Mouse (Mus musculus) intestine, postnatal 0 days (tissue): ENCODE data around the gene Cutc. TPM values are rescaled to one million over a fixed set of nuclear protein-coding genes. Genes with fewer than 3 reads are reported as not detected.
A peak's percentile ranks its signal among the peaks of the same experiment; 100 is the strongest.

Experiments
- ATAC-seq: fragments of 200-750 bp; cut with Nextera tagmentation; 2 replicates; pipeline ENCODE4 v1.8.0; 2017; ENCODE audit warnings: mild to moderate bottlenecking, moderate TSS enrichment, moderate library complexity
- H3K27ac ChIP-seq: fragments of 300-500 bp; sonication (generic); 2 replicates; pipeline ENCODE4 v1.5.1; 2014; ENCODE audit warnings: mild to moderate bottlenecking, low read depth, low read length, moderate library complexity
- H3K27me3 ChIP-seq: fragments of 300-500 bp; sonication (generic); replicated peaks from 2 replicates; pipeline ENCODE4 v1.6.1; 2014; ENCODE audit warnings: low read length, mixed read lengths; ENCODE audit not compliant: control insufficient read depth, insufficient read depth
- H3K36me3 ChIP-seq: fragments of 300-500 bp; sonication (generic); 2 replicates; pipeline ENCODE4 v1.6.1; 2014; ENCODE audit warnings: mild to moderate bottlenecking, moderate library complexity; ENCODE audit not compliant: control insufficient read depth, insufficient read depth
- H3K4me1 ChIP-seq: fragments of 300-500 bp; sonication (generic); replicated peaks from 2 replicates; pipeline ENCODE4 v1.6.1; 2014; ENCODE audit warnings: antibody characterized with exemption, low read length, mixed read lengths; ENCODE audit not compliant: control insufficient read depth, insufficient read depth
- H3K4me2 ChIP-seq: fragments of 300-500 bp; sonication (generic); replicated peaks from 2 replicates; pipeline ENCODE4 v1.6.1; 2014; ENCODE audit warnings: low read depth, mild to moderate bottlenecking, moderate library complexity
- H3K4me3 ChIP-seq: fragments of 300-500 bp; sonication (generic); 2 replicates; pipeline ENCODE4 v1.5.1; 2014; ENCODE audit warnings: low read depth, low read length
- H3K9ac ChIP-seq: fragments of 300-500 bp; sonication (generic); 2 replicates; pipeline ENCODE4 v1.6.1; 2014; ENCODE audit warnings: mild to moderate bottlenecking, low read depth, low read length
- H3K9me3 ChIP-seq: fragments of 300-500 bp; sonication (generic); 2 replicates; pipeline ENCODE4 v1.6.1; 2016; ENCODE audit warnings: mixed run types; ENCODE audit not compliant: control insufficient read depth
- CTCF ChIP-seq: sonication (generic); IDR thresholded peaks from 2 replicates; pipeline ENCODE4 v1.5.1; 2016; ENCODE audit warnings: low read depth, mild to moderate bottlenecking, control low read depth, antibody characterized with exemption, moderate library complexity
- WGBS: fragments of 180-500 bp; shearing (Covaris S2); extraction: QIAGEN DNeasy Blood & Tissue Kit; methylation state at CpG from one replicate; pipeline ENCODE4 v1.1.7; 2014; 5-methylcytosine and 5-hydroxymethylcytosine counted together
- polyA plus RNA-seq: library from polyadenylated mRNA; unstranded; fragments of >200 nt; fragmentation: Nextera tagmentation; extraction: Ambion mirVana; gene quantifications from 2 replicates; pipeline ENCODE4 v1.2.1, GENCODE M21; 2015

Cutc gene
- polyA plus RNA-seq, 1 experiment from 2014 or later: 21.2 TPM

GRCm38 (mm10) chr19:43745740-43746139, 7.1 kb upstream of the Cutc start:
- no peaks in the 10 kb centered on the region for H3K4me1 ChIP-seq
- H3K4me2 ChIP-seq: no peak overlapping the region
- 85% methylated on average over 3 of the region's 3 CpGs for WGBS
- no peak overlapping the region for H3K4me3 ChIP-seq
- no peak for TF ChIP-seq CTCF
- H3K27ac ChIP-seq: no peak overlapping the region
- H3K9me3 ChIP-seq: no peaks in the 10 kb centered on the region
- no peaks in the 10 kb centered on the region for H3K27me3 ChIP-seq
- ATAC-seq: no peak
- peaks cover 79% of the 10 kb centered on the region for H3K36me3 ChIP-seq
- H3K9ac ChIP-seq: no peak overlapping the region

GRCm38 (mm10) chr19:43747877-43748276, 4.9 kb upstream of the Cutc start:
- Histone ChIP-seq H3K9ac (no peak overlapping the region), H3K4me3 (no peak overlapping the region), H3K27ac (peak overlapping the region; percentile 61), H3K9me3 (no peaks in the 10 kb centered on the region), H3K36me3 (peaks cover 61% of the 10 kb centered on the region), H3K4me2 (no peak overlapping the region), H3K27me3 (no peaks in the 10 kb centered on the region), H3K4me1 (no peaks in the 10 kb centered on the region)
- ATAC-seq: peak; percentile 57; the same call in 1 of the 2 replicates
- WGBS: 57% methylated on average over 4 of the region's 4 CpGs
- no peak for TF ChIP-seq CTCF

DNA sequence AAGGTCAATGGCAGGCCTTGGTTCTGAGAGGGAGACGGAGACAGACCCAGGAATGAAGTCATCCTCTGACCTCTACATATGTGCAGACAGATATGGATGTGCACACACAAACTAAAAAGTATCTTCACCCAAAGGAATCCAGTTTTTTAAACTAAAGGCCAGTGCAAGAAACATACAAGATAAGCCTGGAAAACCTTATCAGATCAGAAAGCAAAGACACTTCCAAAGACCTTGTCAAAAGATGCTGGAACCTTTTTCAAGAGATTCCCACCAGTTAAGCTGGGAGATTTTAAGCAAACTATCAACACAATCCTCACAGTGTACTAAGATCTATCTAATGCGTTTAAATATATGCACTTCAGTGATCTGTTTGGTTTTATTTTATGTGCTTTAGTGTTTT, 2.8 kb upstream of the Cutc start:
- no peak overlapping the region for H3K27ac ChIP-seq
- H3K9me3 ChIP-seq: no peaks in the 10 kb centered on the region
- H3K4me1 ChIP-seq: 0 out of 2 replicates have a peak, but pooled peaks cover 3% of the 10 kb centered on the region
- no peak for TF ChIP-seq CTCF
- ATAC-seq: no peak
- 92% methylated on average over 2 of the region's 2 CpGs for WGBS
- no peaks in the 10 kb centered on the region for H3K27me3 ChIP-seq
- peaks cover 45% of the 10 kb centered on the region for H3K36me3 ChIP-seq
- no peak overlapping the region for H3K9ac ChIP-seq
- H3K4me2 ChIP-seq: no peak overlapping the region
- H3K4me3 ChIP-seq: no peak overlapping the region

DNA sequence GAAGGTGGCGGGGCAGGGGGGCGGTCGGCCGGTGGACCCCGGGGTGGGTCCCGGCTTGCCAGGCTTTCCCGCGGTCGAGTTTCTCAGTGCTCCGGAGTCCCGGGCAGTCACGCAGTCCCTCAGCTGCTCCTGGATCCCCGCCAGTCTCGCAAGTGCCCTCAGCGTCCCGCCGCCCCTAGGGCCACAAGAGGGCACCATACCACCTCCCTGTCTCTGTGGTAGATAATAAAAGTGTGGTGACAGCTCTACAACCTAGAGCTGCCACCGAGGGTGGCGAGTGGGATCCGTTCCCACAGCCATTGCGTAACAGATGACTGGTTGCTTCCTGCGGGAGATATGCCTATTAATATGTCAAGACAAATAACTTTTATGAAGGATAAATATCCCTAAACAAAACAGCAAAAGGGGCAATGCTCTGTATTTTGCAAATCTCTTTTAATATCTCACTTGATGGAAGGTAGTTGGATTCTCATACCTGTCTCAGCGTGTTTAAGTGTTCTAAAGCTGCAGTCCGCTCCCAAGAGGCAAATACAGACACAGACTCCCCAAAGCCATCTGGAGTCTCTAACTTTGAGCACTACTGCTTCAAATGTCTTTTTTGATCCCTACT, 535 bp downstream of the Cutc start:
- Histone ChIP-seq H3K36me3 (peaks cover 16% of the 10 kb centered on the region), H3K9me3 (no peaks in the 10 kb centered on the region), H3K4me2 (peak overlapping the region; percentile 71), H3K9ac (peak overlapping the region; percentile 77), H3K4me3 (peak overlapping the region; percentile 72), H3K27ac (peak overlapping the region; percentile 98), H3K27me3 (no peaks in the 10 kb centered on the region), H3K4me1 (0 out of 2 replicates have a peak, but pooled peaks cover 3% of the 10 kb centered on the region)
- WGBS: 1% methylated on average over 21 of the region's 24 CpGs
- TF ChIP-seq CTCF: peak; percentile 89
- peak; percentile 86 for ATAC-seq

DNA sequence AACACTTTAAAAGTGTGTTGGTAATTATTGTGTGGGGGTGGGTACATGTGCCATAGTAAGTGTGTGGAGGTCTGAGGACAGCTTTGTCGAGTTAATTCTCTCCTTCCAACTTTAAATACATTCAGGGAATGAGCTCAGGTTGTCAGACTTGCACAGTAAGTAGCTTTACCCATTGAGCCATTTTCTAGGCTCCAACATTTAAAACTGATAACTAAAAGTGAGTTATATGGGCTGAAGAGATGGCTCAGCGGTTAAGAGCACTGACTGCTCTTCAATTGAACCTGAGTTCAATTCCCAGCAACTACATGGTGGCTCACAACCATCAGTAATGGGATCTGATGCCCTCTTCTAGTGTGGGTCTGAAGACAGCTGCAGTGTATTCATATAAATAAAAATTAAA, 1.4 kb downstream of the Cutc start:
- ATAC-seq: no peak
- Histone ChIP-seq H3K9ac (no peak overlapping the region), H3K36me3 (peaks cover 15% of the 10 kb centered on the region), H3K27ac (no peak overlapping the region), H3K4me1 (0 out of 2 replicates have a peak, but pooled peaks cover 3% of the 10 kb centered on the region), H3K27me3 (no peaks in the 10 kb centered on the region), H3K4me2 (no peak overlapping the region), H3K9me3 (no peaks in the 10 kb centered on the region), H3K4me3 (no peak overlapping the region)
- no peak for TF ChIP-seq CTCF
- WGBS: 68% methylated on average over 2 of the region's 2 CpGs

DNA sequence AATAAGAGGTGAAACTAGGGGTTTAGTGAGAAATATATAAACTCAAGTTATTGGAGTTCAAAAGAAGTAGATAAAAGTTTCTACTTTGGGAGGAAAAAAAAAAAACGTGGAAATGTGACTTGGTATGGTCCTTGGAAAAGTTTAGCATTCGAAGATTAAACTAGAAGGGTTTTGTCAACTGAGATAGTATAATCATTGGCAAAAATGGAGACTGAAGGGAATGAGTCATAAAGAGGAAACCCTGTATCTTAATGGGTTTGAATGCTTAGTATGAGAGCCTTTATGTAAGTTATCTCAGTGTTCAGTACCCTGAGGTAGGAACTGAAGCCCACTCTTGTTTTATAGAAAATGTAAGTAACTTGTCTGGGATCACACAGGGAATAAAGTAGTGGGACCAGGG, 2.1 kb downstream of the Cutc start:
- WGBS: 63% methylated on average over 2 of the region's 2 CpGs
- ATAC-seq: no peak
- no peaks in the 10 kb centered on the region for H3K9me3 ChIP-seq

More for the DNA sequence above, 2.1 kb downstream of the Cutc start:
- Histone ChIP-seq H3K4me3 (no peak overlapping the region), H3K36me3 (peaks cover 14% of the 10 kb centered on the region; the same call in 1 of the 2 replicates), H3K9ac (no peak overlapping the region), H3K4me1 (0 out of 2 replicates have a peak, but pooled peaks cover 3% of the 10 kb centered on the region), H3K27me3 (no peaks in the 10 kb centered on the region), H3K4me2 (no peak overlapping the region), H3K27ac (no peak overlapping the region)
- TF ChIP-seq CTCF: no peak
